Mouse (Mus musculus) lung, adult 2 months (tissue): ENCODE measurements around the gene Ramp1.

Source experiments
- CTCF ChIP-seq: fragments of 200-500 bp; IDR thresholded peaks from 2 replicates; pipeline ENCODE4 v1.5.1; 2011; ENCODE audit warnings: mild to moderate bottlenecking, low read length, control low read depth; ENCODE audit not compliant: insufficient read depth
- POLR2A ChIP-seq: fragments of 200-500 bp; IDR thresholded peaks from 2 replicates; pipeline ENCODE4 v1.6.1; 2011; ENCODE audit warnings: low read depth, mild to moderate bottlenecking, control low read depth, low read length, borderline replicate concordance; ENCODE audit errors: extremely low read depth

DNA sequence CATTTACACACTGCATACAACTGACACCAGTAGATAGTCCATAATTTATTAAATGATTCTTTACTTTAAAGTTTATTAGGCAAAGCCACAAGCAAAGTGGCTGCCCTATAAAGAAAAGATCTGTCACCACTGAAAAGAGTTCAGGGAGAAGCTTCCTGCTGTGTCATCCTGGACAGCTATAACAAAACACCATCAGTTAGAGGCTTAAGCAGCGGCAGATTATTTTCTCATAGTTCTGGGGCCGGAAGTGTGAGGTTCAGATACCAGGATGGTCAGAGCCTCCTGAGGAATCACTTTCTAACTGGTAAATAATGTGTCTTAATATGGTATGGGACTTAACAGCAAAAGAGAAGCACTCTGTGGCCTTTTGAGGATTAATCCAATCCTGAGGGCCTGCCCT, 28.1 kb upstream of the Ramp1 start:
- TF ChIP-seq POLR2A (no peak), CTCF (no peak)
